In genomic region chr17:27057517-27058055, GRCm38 (mm10) we compare ENCODE assay signal across 8 mouse cellular contexts. TPM values are rescaled to one million over a fixed set of nuclear protein-coding genes. Genes with fewer than 3 reads are reported as not detected.
A peak's percentile ranks its signal among the peaks of the same experiment; 100 is the strongest.
DNase-seq lines count a peak whose midpoint lies in the region; ATAC-seq and TF ChIP-seq lines count a peak whose summit lies in the region.

No protein-coding gene starts in this region.

- TF ChIP-seq POLR2A in cerebellum, adult 2 months (IDR thresholded peaks at IDR 0.05; ENCODE audit: borderline replicate concordance, insufficient read depth, low read length) = no peak
- TF ChIP-seq POLR2A in testis, adult 2 months (IDR thresholded peaks at IDR 0.05; ENCODE audit: control insufficient read depth, low read depth, low read length) = no peak
- TF ChIP-seq POLR2A in limb, embryonic 14.5 days (IDR thresholded peaks at IDR 0.05; ENCODE audit: borderline replicate concordance, extremely low read depth, insufficient read depth, insufficient read length) = no peak

- H3K9me3 ChIP-seq in limb, embryonic 14.5 days (ENCODE audit: control insufficient read depth, low read length) = no peaks in the 10 kb centered on the region
- no peaks in the 10 kb centered on the region for H3K9me3 ChIP-seq in stomach, postnatal 0 days (ENCODE audit: control insufficient read depth, low read length)

- peak overlapping the region; percentile 68 for H3K4me2 ChIP-seq in limb, embryonic 14.5 days (replicated peaks; ENCODE audit: low read depth, low read length, severe bottlenecking)
- H3K4me2 ChIP-seq in stomach, postnatal 0 days (replicated peaks; ENCODE audit: low read depth) = peak overlapping the region; percentile 88

- no peak for ATAC-seq in limb, embryonic 14.5 days (ENCODE audit: low FRiP score, low read depth)
- ATAC-seq in stomach, postnatal 0 days (ENCODE audit: low FRiP score, low TSS enrichment) = peak; percentile 13; the same call in 1 of the 2 replicates

- H3K36me3 ChIP-seq in testis, adult 2 months (ENCODE audit: control insufficient read depth, insufficient read depth, low read length) = no peaks in the 10 kb centered on the region
- H3K36me3 ChIP-seq in limb, embryonic 14.5 days (ENCODE audit: control insufficient read depth, insufficient read depth, low read length) = no peaks in the 10 kb centered on the region
- H3K36me3 ChIP-seq in stomach, postnatal 0 days (ENCODE audit: control insufficient read depth, insufficient read depth, low read length) = no peaks in the 10 kb centered on the region

- peak overlapping the region; percentile 80 for H3K4me3 ChIP-seq in cerebellum, adult 2 months (replicated peaks; ENCODE audit: insufficient read depth, low read depth, low read length)
- H3K4me3 ChIP-seq in testis, adult 2 months (ENCODE audit: control insufficient read depth, low read depth, low read length) = peak overlapping the region; percentile 83
- H3K4me3 ChIP-seq in limb, embryonic 14.5 days (replicated peaks; ENCODE audit: low read length) = peak overlapping the region; percentile 61
- peak overlapping the region; percentile 64 for H3K4me3 ChIP-seq in stomach, postnatal 0 days (ENCODE audit: low read depth, low read length)

- H3K27me3 ChIP-seq in cerebellum, adult 2 months (ENCODE audit: control insufficient read depth, insufficient read depth, low read length) = no peaks in the 10 kb centered on the region; the same call in 1 of the 2 replicates
- H3K27me3 ChIP-seq in testis, adult 2 months (ENCODE audit: control insufficient read depth, insufficient read depth, low read length) = no peaks in the 10 kb centered on the region
- no peaks in the 10 kb centered on the region for H3K27me3 ChIP-seq in limb, embryonic 14.5 days (ENCODE audit: control insufficient read depth, insufficient read depth, low read length)
- H3K27me3 ChIP-seq in stomach, postnatal 0 days (ENCODE audit: control insufficient read depth, insufficient read depth, low read length) = no peaks in the 10 kb centered on the region

- H3K4me1 ChIP-seq in cerebellum, adult 2 months (ENCODE audit: control insufficient read depth, insufficient read depth, low read length) = peaks cover 5% of the 10 kb centered on the region; the same call in 1 of the 2 replicates
- peaks cover 2% of the 10 kb centered on the region for H3K4me1 ChIP-seq in testis, adult 2 months (ENCODE audit: control insufficient read depth, insufficient read depth, low read length)
- peaks cover 32% of the 10 kb centered on the region for H3K4me1 ChIP-seq in limb, embryonic 14.5 days (ENCODE audit: control insufficient read depth, insufficient read depth, low read length)
- no peaks in the 10 kb centered on the region for H3K4me1 ChIP-seq in stomach, postnatal 0 days (replicated peaks; ENCODE audit: control insufficient read depth, insufficient read depth)

- no peak for TF ChIP-seq EP300 in stomach, postnatal 0 days (optimal IDR thresholded peaks at IDR 0.05)

- no peak for TF ChIP-seq CTCF in cerebellum, adult 2 months (IDR thresholded peaks at IDR 0.05; ENCODE audit: borderline replicate concordance, insufficient read depth, low read depth, low read length)
- no peak for TF ChIP-seq CTCF in testis, adult 2 months (IDR thresholded peaks at IDR 0.05; ENCODE audit: control insufficient read depth, insufficient read depth, insufficient replicate concordance, low read depth, low read length)
- no peak for TF ChIP-seq CTCF in stomach, postnatal 0 days (IDR thresholded peaks at IDR 0.05; ENCODE audit: low read depth)

- H3K27ac ChIP-seq in cerebellum, adult 2 months (ENCODE audit: insufficient read depth, low read length) = peak overlapping the region; percentile 12; the same call in 1 of the 2 replicates
- no peak overlapping the region for H3K27ac ChIP-seq in testis, adult 2 months (ENCODE audit: control insufficient read depth, insufficient read depth, low read depth, low read length)
- peak overlapping the region; percentile 77; the same call in 1 of the 2 replicates for H3K27ac ChIP-seq in limb, embryonic 14.5 days (replicated peaks; ENCODE audit: low read depth, low read length)
- peak overlapping the region; percentile 89 for H3K27ac ChIP-seq in stomach, postnatal 0 days (replicated peaks)

- 14% methylated on average over 24 of the region's 24 CpGs for WGBS in cerebellum, adult 2 months
- WGBS in limb, embryonic 14.5 days = 3% methylated on average over 24 of the region's 24 CpGs
- 5% methylated on average over 24 of the region's 24 CpGs for WGBS in stomach, postnatal 0 days

- no peak for DNase-seq in cerebellum, adult 2 months
- DNase-seq in cerebellum, adult 11 months = no peak
- DNase-seq in testis, postnatal 10 days (ENCODE audit: low spot score) = no peak
- no peak for DNase-seq in limb, embryonic 14.5 days (ENCODE audit: low spot score)
- DNase-seq in stomach, postnatal 0 days (ENCODE audit: low spot score) = peak; percentile 64
- no peak for DNase-seq in embryo, embryonic 11 days
- DNase-seq in left cerebral cortex, adult 18-20 months (ENCODE audit: low spot score in 2 of 2) = no peak

- H3K9ac ChIP-seq in limb, embryonic 14.5 days (ENCODE audit: low read depth, low read length, severe bottlenecking) = peak overlapping the region; percentile 68
- H3K9ac ChIP-seq in stomach, postnatal 0 days (ENCODE audit: low read length) = peak overlapping the region; percentile 73

RNA-seq across cellular contexts. Expression of gene Itpr3, which starts 0.5 kb away (rescaled TPM):
- polyA plus RNA-seq in cerebellum, adult 2 months (2012; rRNA removed) = 6.5 and 7.6 TPM in 2 replicates
- 32.7 and 34.2 TPM in 2 replicates for polyA plus RNA-seq in testis, adult 2 months (2012; rRNA removed)
- polyA plus RNA-seq in limb, embryonic 14.5 days (2012; rRNA removed) = 12.4 and 13.9 TPM in 2 replicates
- polyA plus RNA-seq in limb, embryonic 14.5 days (2014; fragmentation: Nextera tagmentation; extraction: Ambion mirVana) = 5.1 and 5.6 TPM in 2 replicates
- polyA plus RNA-seq in stomach, postnatal 0 days (2015; fragmentation: Nextera tagmentation; extraction: Ambion mirVana) = 5.9 and 6.6 TPM in 2 replicates
- total RNA-seq in left cerebral cortex, adult 18-20 months (2021) = 1 to 10 TPM; 2.8 to 3.0 TPM

RNA-seq across cellular contexts. Expression of gene Bak1, which starts 28.8 kb away (rescaled TPM):
- polyA plus RNA-seq in cerebellum, adult 2 months (2012; rRNA removed) = 19.0 and 19.9 TPM in 2 replicates
- polyA plus RNA-seq in testis, adult 2 months (2012; rRNA removed) = 14.3 and 18.3 TPM in 2 replicates
- polyA plus RNA-seq in limb, embryonic 14.5 days (2012; rRNA removed) = 48.6 and 55.3 TPM in 2 replicates
- 7.9 and 11.1 TPM in 2 replicates for polyA plus RNA-seq in limb, embryonic 14.5 days (2014; fragmentation: Nextera tagmentation; extraction: Ambion mirVana)
- 3.5 and 3.6 TPM in 2 replicates for polyA plus RNA-seq in stomach, postnatal 0 days (2015; fragmentation: Nextera tagmentation; extraction: Ambion mirVana)
- 10 to 100 TPM; 12.0 to 13.0 TPM for total RNA-seq in left cerebral cortex, adult 18-20 months (2021)
